Comparison of ENCODE assay signal across 23 mouse cellular contexts in the genomic region with DNA sequence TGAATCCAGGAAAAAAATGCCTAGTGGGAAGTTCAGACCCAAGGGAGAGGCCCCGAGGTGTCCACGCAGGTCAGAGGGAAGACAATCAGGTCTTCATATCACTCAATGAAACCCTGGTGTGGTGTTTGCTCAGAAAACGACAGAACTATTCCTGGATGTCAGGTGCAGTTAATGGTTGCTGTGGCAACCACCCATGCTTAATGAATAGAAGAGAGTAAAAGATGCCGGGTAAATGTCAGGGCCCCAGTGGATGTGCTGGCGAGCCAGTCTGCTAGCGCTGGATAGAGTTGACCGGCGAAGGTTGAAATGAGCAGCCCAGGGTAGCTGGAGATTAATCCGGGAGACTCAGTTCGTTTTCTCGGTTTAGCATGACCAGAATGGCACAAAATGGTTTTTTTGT.
A peak's percentile ranks its signal among the peaks of the same experiment; 100 is the strongest.
DNase-seq lines count a peak whose midpoint lies in the region; ATAC-seq and TF ChIP-seq lines count a peak whose summit lies in the region.
"Had no signal": no experiment of that assay in that cellular context is flagged by ENCODE, and none has a peak within 500 bp of the region (broad histone marks: within the 10 kb centered on the region; RNA-seq: fewer than 3 reads in every experiment).

No protein-coding gene starts in this region.

- no peak for TF ChIP-seq CTCF in forebrain, postnatal 0 days (IDR thresholded peaks at IDR 0.05; ENCODE audit: low read depth)
- no peak for TF ChIP-seq CTCF in hindbrain, postnatal 0 days (IDR thresholded peaks at IDR 0.05; ENCODE audit: low read depth)
- no peak for TF ChIP-seq CTCF in midbrain, postnatal 0 days (IDR thresholded peaks at IDR 0.05)

- H3K9me3 ChIP-seq in forebrain, postnatal 0 days (ENCODE audit: low read length), result no peaks in the 10 kb centered on the region
- H3K9me3 ChIP-seq in forebrain, embryonic 16.5 days (ENCODE audit: control insufficient read depth, low read length), result no peaks in the 10 kb centered on the region
- H3K9me3 ChIP-seq in neural tube, embryonic 14.5 days (ENCODE audit: control insufficient read depth, low read length), result no peaks in the 10 kb centered on the region
- H3K9me3 ChIP-seq in hindbrain, postnatal 0 days (ENCODE audit: low read length), result no peaks in the 10 kb centered on the region
- H3K9me3 ChIP-seq in midbrain, postnatal 0 days (ENCODE audit: low read length), result no peaks in the 10 kb centered on the region
- H3K9me3 ChIP-seq in kidney, embryonic 15.5 days (replicated peaks), result no peaks in the 10 kb centered on the region
- H3K9me3 ChIP-seq in limb, embryonic 10.5 days (replicated peaks), result no peaks in the 10 kb centered on the region
- H3K9me3 ChIP-seq: embryonic facial prominence, embryonic 10.5 days; limb, embryonic 15.5 days; liver, embryonic 15.5 days had no signal

- H3K4me3 ChIP-seq in forebrain, postnatal 0 days (ENCODE audit: low read depth, low read length), result no peak overlapping the region
- H3K4me3 ChIP-seq in forebrain, embryonic 16.5 days (replicated peaks; ENCODE audit: low read length), result no peak overlapping the region
- no peak overlapping the region for H3K4me3 ChIP-seq in neural tube, embryonic 14.5 days (ENCODE audit: low read depth, low read length)
- no peak overlapping the region for H3K4me3 ChIP-seq in hindbrain, postnatal 0 days (ENCODE audit: low read length)
- H3K4me3 ChIP-seq in midbrain, postnatal 0 days (ENCODE audit: low read depth, low read length), result no peak overlapping the region
- no peak overlapping the region for H3K4me3 ChIP-seq in kidney, embryonic 15.5 days (replicated peaks)
- H3K4me3 ChIP-seq in limb, embryonic 10.5 days, result no peak overlapping the region
- H3K4me3 ChIP-seq: embryonic facial prominence, embryonic 10.5 days; limb, embryonic 15.5 days; liver, embryonic 15.5 days; myocyte had no signal

- H3K36me3 ChIP-seq in forebrain, postnatal 0 days (ENCODE audit: insufficient read depth), result no peaks in the 10 kb centered on the region
- no peaks in the 10 kb centered on the region for H3K36me3 ChIP-seq in forebrain, embryonic 16.5 days (ENCODE audit: control insufficient read depth, insufficient read depth)
- H3K36me3 ChIP-seq in neural tube, embryonic 14.5 days (ENCODE audit: control insufficient read depth, insufficient read depth, low read length), result no peaks in the 10 kb centered on the region
- no peaks in the 10 kb centered on the region for H3K36me3 ChIP-seq in hindbrain, postnatal 0 days (ENCODE audit: insufficient read depth, low read length)
- no peaks in the 10 kb centered on the region for H3K36me3 ChIP-seq in midbrain, postnatal 0 days (ENCODE audit: insufficient read depth, low read length)
- no peaks in the 10 kb centered on the region for H3K36me3 ChIP-seq in kidney, embryonic 15.5 days
- H3K36me3 ChIP-seq in limb, embryonic 10.5 days, result no peaks in the 10 kb centered on the region
- H3K36me3 ChIP-seq: embryonic facial prominence, embryonic 10.5 days; limb, embryonic 15.5 days; liver, embryonic 15.5 days had no signal

- no peaks in the 10 kb centered on the region for H3K27me3 ChIP-seq in forebrain, postnatal 0 days (ENCODE audit: insufficient read depth, low read length)
- H3K27me3 ChIP-seq in forebrain, embryonic 16.5 days (replicated peaks; ENCODE audit: control insufficient read depth, insufficient read depth, low read length), result no peaks in the 10 kb centered on the region
- H3K27me3 ChIP-seq in neural tube, embryonic 14.5 days (ENCODE audit: control insufficient read depth, insufficient read depth, low read length), result no peaks in the 10 kb centered on the region
- H3K27me3 ChIP-seq in hindbrain, postnatal 0 days (ENCODE audit: insufficient read depth, low read length), result no peaks in the 10 kb centered on the region
- no peaks in the 10 kb centered on the region for H3K27me3 ChIP-seq in midbrain, postnatal 0 days (ENCODE audit: insufficient read depth, low read length)
- no peaks in the 10 kb centered on the region for H3K27me3 ChIP-seq in kidney, embryonic 15.5 days
- H3K27me3 ChIP-seq in limb, embryonic 10.5 days (ENCODE audit: low read depth, poor library complexity, severe bottlenecking), result no peaks in the 10 kb centered on the region
- H3K27me3 ChIP-seq: limb, embryonic 15.5 days; liver, embryonic 15.5 days had no signal

- peak; percentile 44 for DNase-seq in forebrain, postnatal 0 days
- DNase-seq in neural tube, embryonic 10.5 days (ENCODE audit: extremely low spot score, low spot score), result no peak
- DNase-seq in hindbrain, postnatal 0 days (ENCODE audit: low spot score), result peak; percentile 43
- peak; percentile 62 for DNase-seq in midbrain, postnatal 0 days (ENCODE audit: low spot score)
- no peak for DNase-seq in limb, embryonic 10.5 days (ENCODE audit: low spot score)
- DNase-seq: adrenal gland, postnatal 25 days; cerebellum, adult 11-12 months; cerebellum, postnatal 10 days; gastrocnemius, postnatal 25 days; heart, adult 18-20 months; heart, postnatal 36 days; kidney, adult 8-10 months; kidney, postnatal 25 days; lung, postnatal 4 days; right cerebral cortex, postnatal 14 days; spleen, adult 18-20 months had no signal

- 31% methylated on average over 11 of the region's 11 CpGs for WGBS in forebrain, postnatal 0 days
- WGBS in forebrain, embryonic 16.5 days, result 34% methylated on average over 11 of the region's 11 CpGs
- WGBS in neural tube, embryonic 14.5 days, result 52% methylated on average over 11 of the region's 11 CpGs
- WGBS in hindbrain, postnatal 0 days, result 34% methylated on average over 11 of the region's 11 CpGs
- 28% methylated on average over 11 of the region's 11 CpGs for WGBS in midbrain, postnatal 0 days
- WGBS in kidney, embryonic 15.5 days, result 67% methylated on average over 11 of the region's 11 CpGs
- 89% methylated on average over 11 of the region's 11 CpGs for WGBS in limb, embryonic 10.5 days

- no peak overlapping the region for H3K9ac ChIP-seq in forebrain, postnatal 0 days
- no peak overlapping the region for H3K9ac ChIP-seq in forebrain, embryonic 16.5 days (replicated peaks; ENCODE audit: low read depth, low read length)
- no peak overlapping the region for H3K9ac ChIP-seq in neural tube, embryonic 14.5 days (replicated peaks; ENCODE audit: low read depth, low read length)
- H3K9ac ChIP-seq in hindbrain, postnatal 0 days (replicated peaks; ENCODE audit: low read length), result no peak overlapping the region
- no peak overlapping the region for H3K9ac ChIP-seq in midbrain, postnatal 0 days (replicated peaks; ENCODE audit: low read length, poor library complexity, severe bottlenecking)
- H3K9ac ChIP-seq in kidney, embryonic 15.5 days, result no peak overlapping the region
- H3K9ac ChIP-seq: limb, embryonic 15.5 days; liver, embryonic 15.5 days had no signal

- H3K4me1 ChIP-seq in forebrain, postnatal 0 days (ENCODE audit: insufficient read depth), result no peaks in the 10 kb centered on the region
- peaks cover 7% of the 10 kb centered on the region for H3K4me1 ChIP-seq in forebrain, embryonic 16.5 days (replicated peaks; ENCODE audit: control insufficient read depth, insufficient read depth, low read length)
- 0 out of 2 replicates have a peak, but pooled peaks cover 5% of the 10 kb centered on the region for H3K4me1 ChIP-seq in neural tube, embryonic 14.5 days (ENCODE audit: control insufficient read depth, insufficient read depth, low read length)
- no peaks in the 10 kb centered on the region for H3K4me1 ChIP-seq in hindbrain, postnatal 0 days (ENCODE audit: insufficient read depth, low read length)
- H3K4me1 ChIP-seq in midbrain, postnatal 0 days (ENCODE audit: insufficient read depth, low read length), result peaks cover 15% of the 10 kb centered on the region
- H3K4me1 ChIP-seq in kidney, embryonic 15.5 days, result no peaks in the 10 kb centered on the region
- no peaks in the 10 kb centered on the region for H3K4me1 ChIP-seq in limb, embryonic 10.5 days
- H3K4me1 ChIP-seq: embryonic facial prominence, embryonic 10.5 days; limb, embryonic 15.5 days; liver, embryonic 15.5 days had no signal

- ATAC-seq in forebrain, postnatal 0 days, result peak; percentile 70; the same call in 1 of the 2 replicates
- ATAC-seq in forebrain, embryonic 16.5 days, result no peak
- no peak for ATAC-seq in neural tube, embryonic 14.5 days (ENCODE audit: low read depth)
- no peak for ATAC-seq in hindbrain, postnatal 0 days
- ATAC-seq in midbrain, postnatal 0 days (ENCODE audit: low FRiP score), result no peak
- no peak for ATAC-seq in kidney, embryonic 15.5 days (replicated peaks; ENCODE audit: low FRiP score)

- H3K4me2 ChIP-seq in forebrain, postnatal 0 days (ENCODE audit: low read depth), result no peak overlapping the region
- H3K4me2 ChIP-seq in forebrain, embryonic 16.5 days (ENCODE audit: low read length), result no peak overlapping the region
- H3K4me2 ChIP-seq in neural tube, embryonic 14.5 days (ENCODE audit: low read depth, low read length), result no peak overlapping the region
- no peak overlapping the region for H3K4me2 ChIP-seq in hindbrain, postnatal 0 days (ENCODE audit: low read depth, low read length)
- H3K4me2 ChIP-seq in midbrain, postnatal 0 days (ENCODE audit: low read depth, low read length, poor library complexity, severe bottlenecking), result no peak overlapping the region
- H3K4me2 ChIP-seq in kidney, embryonic 15.5 days, result no peak overlapping the region
- H3K4me2 ChIP-seq: limb, embryonic 15.5 days; liver, embryonic 15.5 days had no signal

- peak overlapping the region; percentile 58; the same call in 1 of the 2 replicates for H3K27ac ChIP-seq in forebrain, postnatal 0 days (ENCODE audit: low read depth, low read length)
- H3K27ac ChIP-seq in forebrain, embryonic 16.5 days (ENCODE audit: low read length), result no peak overlapping the region
- H3K27ac ChIP-seq in neural tube, embryonic 14.5 days (ENCODE audit: low read depth, low read length), result 0 out of 2 replicates have a peak overlapping the region, but pooled peaks have one; percentile 8
- H3K27ac ChIP-seq in hindbrain, postnatal 0 days, result no peak overlapping the region
- peak overlapping the region; percentile 6; the same call in 1 of the 2 replicates for H3K27ac ChIP-seq in midbrain, postnatal 0 days (ENCODE audit: low read depth, low read length)
- no peak overlapping the region for H3K27ac ChIP-seq in kidney, embryonic 15.5 days
- H3K27ac ChIP-seq in limb, embryonic 10.5 days, result no peak overlapping the region
- H3K27ac ChIP-seq: embryonic facial prominence, embryonic 10.5 days; limb, embryonic 15.5 days; liver, embryonic 15.5 days had no signal

Comparison
In these comparisons a context has a peak if more than half of its experiments do, and no peak if none do; other contexts are left out.
1. H3K27ac ChIP-seq: peak in forebrain, postnatal 0 days (single experiment), neural tube, embryonic 14.5 days (single experiment) and midbrain, postnatal 0 days (single experiment); none in forebrain, embryonic 16.5 days (single experiment), hindbrain, postnatal 0 days (single experiment), kidney, embryonic 15.5 days (single experiment) and limb, embryonic 10.5 days (single experiment).
2. DNase-seq: peak in forebrain, postnatal 0 days (single experiment), hindbrain, postnatal 0 days (single experiment) and midbrain, postnatal 0 days (single experiment); none in neural tube, embryonic 10.5 days (single experiment) and limb, embryonic 10.5 days (single experiment).